Mouse (Mus musculus) testis, adult 2 months (tissue): ENCODE results near the gene Olfr209.

Source experiments
- CTCF ChIP-seq: fragments of 200-500 bp; IDR thresholded peaks from 2 replicates; pipeline ENCODE4 v1.5.1; 2012; ENCODE audit warnings: low read depth, mild to moderate bottlenecking, inconsistent platforms, low read length, moderate library complexity; ENCODE audit not compliant: control insufficient read depth, insufficient read depth, insufficient replicate concordance
- POLR2A ChIP-seq: fragments of 200-500 bp; IDR thresholded peaks from 2 replicates; pipeline ENCODE4 v1.6.1; 2012; ENCODE audit warnings: low read depth, mild to moderate bottlenecking, inconsistent platforms, low read length, moderate library complexity; ENCODE audit not compliant: control insufficient read depth

GRCm38 (mm10) chr16:59393300-59393699 lies 29.5 kb upstream of the Olfr209 start:
- TF ChIP-seq POLR2A = no peak
- TF ChIP-seq CTCF = no peak
